ENCODE assay signal across 8 mouse cellular contexts in the genomic region with DNA sequence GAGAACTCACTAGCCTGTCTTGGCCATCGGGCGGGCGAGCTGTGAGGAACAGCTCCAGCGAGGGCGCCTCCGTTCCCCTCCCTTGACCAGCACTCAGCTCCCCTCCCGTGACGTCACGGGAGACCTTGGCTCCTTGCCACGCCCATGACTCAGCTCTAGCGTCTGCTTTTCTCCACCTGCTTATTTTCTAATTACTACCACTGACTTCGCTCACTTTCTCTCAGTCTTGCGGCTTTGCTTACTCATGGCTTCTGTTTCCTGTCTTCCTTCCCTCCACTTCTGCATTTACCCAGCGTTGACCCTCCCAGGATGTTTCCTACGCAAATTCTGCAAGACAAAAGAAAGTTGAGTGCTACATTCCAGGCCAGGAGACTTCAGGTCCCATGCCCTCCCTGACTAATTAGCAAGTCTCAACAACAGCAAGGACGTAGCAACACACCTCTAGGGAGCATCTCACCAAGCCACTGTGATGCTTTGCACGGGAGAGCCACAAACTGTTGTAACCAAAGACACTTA. TPM values are rescaled to one million over a fixed set of nuclear protein-coding genes. Genes with fewer than 3 reads are reported as not detected.
A peak's percentile ranks its signal among the peaks of the same experiment; 100 is the strongest.
DNase-seq lines count a peak whose midpoint lies in the region; ATAC-seq lines count a peak whose summit lies in the region.

No protein-coding gene starts in this region.

- no peak overlapping the region for H3K27ac ChIP-seq in forebrain, embryonic 11.5 days (ENCODE audit: low read depth, low read length)

- 5% methylated on average over 17 of the region's 17 CpGs for whole genome bisulfite sequencing in forebrain, embryonic 11.5 days

- DNase-seq in MN1 (ENCODE audit: low spot score) = peak; percentile 90
- peak; percentile 92 for DNase-seq in c-Kit-positive CD71-negative TER-119-negative erythroid progenitor cells, embryonic 14.5 days (ENCODE audit: low read depth)
- peak; percentile 83 for DNase-seq in forebrain, embryonic 11.5 days (ENCODE audit: low spot score)
- DNase-seq in heart, postnatal 25 days (ENCODE audit: low spot score) = peak; percentile 46
- DNase-seq in kidney, postnatal 4 days = peak; percentile 77 to 84
- peak; percentile 46 to 57 for DNase-seq in right cerebral cortex, postnatal 10 days (ENCODE audit: low spot score in 2 of 2)
- peak; percentile 43 to 71 for DNase-seq in urinary bladder, postnatal 4 days (ENCODE audit: low spot score in 2 of 2)

- H3K4me1 ChIP-seq in forebrain, embryonic 11.5 days (replicated peaks; ENCODE audit: control insufficient read depth, insufficient read depth, low read length) = peaks cover 6% of the 10 kb centered on the region; the same call in 1 of the 2 replicates

- no peaks in the 10 kb centered on the region for H3K27me3 ChIP-seq in forebrain, embryonic 11.5 days (ENCODE audit: control insufficient read depth, insufficient read depth, low read length)

- no peaks in the 10 kb centered on the region for H3K9me3 ChIP-seq in forebrain, embryonic 11.5 days (ENCODE audit: control insufficient read depth, low read length)

- H3K9ac ChIP-seq in forebrain, embryonic 11.5 days (ENCODE audit: low read length) = peak overlapping the region; percentile 20; the same call in 1 of the 2 replicates

- H3K36me3 ChIP-seq in forebrain, embryonic 11.5 days (ENCODE audit: control insufficient read depth, insufficient read depth, low read length) = no peaks in the 10 kb centered on the region

- ATAC-seq in forebrain, embryonic 11.5 days (replicated peaks; ENCODE audit: low FRiP score) = peak; percentile 72
- peak; percentile 81 for ATAC-seq in megakaryocyte progenitor cell, adult 5-6 weeks (replicated peaks; ENCODE audit: poor library complexity)

- H3K4me3 ChIP-seq in forebrain, embryonic 11.5 days (ENCODE audit: low read depth, low read length) = peak overlapping the region; percentile 6; the same call in 1 of the 2 replicates

- intact Hi-C loops in heart, postnatal 25 days (cut with DNase I) = no loop called here

- peak overlapping the region; percentile 42 for H3K4me2 ChIP-seq in forebrain, embryonic 11.5 days (ENCODE audit: low read depth, low read length, severe bottlenecking)

RNA-seq across cellular contexts. Expression of a gene that starts 26.3 kb away (rescaled TPM):
- 134 and 144 TPM in 2 replicates for polyA plus RNA-seq in forebrain, embryonic 11.5 days (2014; fragmentation: Nextera tagmentation; extraction: Ambion mirVana)
- 10 to 100 TPM; 30.4 to 34.0 TPM for total RNA-seq in heart, postnatal 25 days (2021)
- 48.7 and 49.4 TPM in 2 replicates for total RNA-seq in megakaryocyte progenitor cell, adult 5-6 weeks (2015)
- total RNA-seq in megakaryocyte progenitor cell, adult 5-6 weeks (2017) = 11.7 and 21.0 TPM in 2 replicates
